Mouse (Mus musculus) effector memory CD4-positive, alpha-beta T cell, adult 7 months (primary cell): Measurements from ENCODE around the gene Olfr1226. TPM values are rescaled to one million over a fixed set of nuclear protein-coding genes. Genes with fewer than 3 reads are reported as not detected.

ENCODE experiments used
- polyA plus RNA-seq: library from polyadenylated mRNA; unstranded; fragments of 100-300 nt; shearing (Covaris generic); gene quantifications from one replicate; pipeline ENCODE4 v1.2.1, GENCODE M21; 2017

Olfr1226 gene
- 0.10 TPM for polyA plus RNA-seq

DNA sequence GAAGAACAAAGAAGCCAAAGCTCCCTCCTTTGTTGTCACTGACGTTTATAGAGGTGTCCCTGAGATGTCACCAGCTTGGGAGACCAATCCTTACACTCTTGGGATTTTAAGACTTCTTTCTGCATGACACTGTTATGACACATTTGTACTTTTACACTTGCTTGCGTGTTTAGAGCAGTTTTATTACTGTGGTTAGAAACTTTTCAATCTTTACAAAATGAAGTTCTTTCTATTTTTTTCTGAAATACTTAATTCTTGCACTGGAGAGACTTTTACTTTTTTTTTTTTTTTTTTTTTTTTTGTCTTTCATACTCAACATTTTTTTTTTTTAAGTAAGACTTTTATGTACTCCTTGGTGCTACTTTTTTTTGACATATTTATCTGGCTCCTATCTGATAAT, at the start of gene Olfr1226:
Gene Olfr1226 (minus strand): TSS at position 101 of the 400 bp plus-strand sequence.

GRCm38 (mm10) chr2:89174569-89174968, 25.3 kb downstream of the Olfr1226 start, which contains the start of gene Olfr1225:
Olfr1225 (minus strand) TSS chr2:89174669.

DNA sequence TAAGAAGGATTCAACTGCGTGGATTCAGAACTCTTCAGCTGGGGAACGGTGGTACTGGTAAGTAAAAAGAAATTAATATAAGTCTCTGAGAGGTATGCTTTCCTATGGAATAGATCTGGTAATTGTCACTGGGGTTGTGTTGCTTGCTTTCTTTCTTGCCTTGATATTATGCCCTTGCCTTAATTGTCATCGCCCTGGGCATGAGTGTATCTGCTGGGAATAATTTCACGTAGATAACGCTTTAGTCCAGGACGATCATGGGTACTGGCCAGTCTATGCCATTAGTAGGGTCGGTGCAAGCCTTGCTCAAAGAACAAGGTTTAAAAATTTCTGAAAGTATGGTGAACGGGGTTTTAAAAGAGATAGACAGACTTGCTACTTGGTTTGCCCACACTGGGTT, 35.9 kb downstream of the Olfr1226 start, which contains the start of gene Olfr1224-ps1:
Gene Olfr1224-ps1 (minus strand): TSS at position 101 of the 400 bp plus-strand sequence.

GRCm38 (mm10) chr2:89151460-89151859, 48.4 kb downstream of the Olfr1226 start, which contains the start of gene Olfr1223:
Olfr1223 (minus strand) TSS chr2:89151560.

Other genes starting within 250 kb of the Olfr1226 start
- not detected for gene Olfr1212, start 246.1 kb downstream of the Olfr1226 start, polyA plus RNA-seq
- gene Gm13762, start 219.8 kb downstream of the Olfr1226 start, polyA plus RNA-seq, result not detected
- not detected for gene Olfr1214, start 207.4 kb downstream of the Olfr1226 start, polyA plus RNA-seq
- gene Olfr1215, start 193.1 kb downstream of the Olfr1226 start, polyA plus RNA-seq, result 0.15 TPM
- gene Olfr1216, start 181.7 kb downstream of the Olfr1226 start, polyA plus RNA-seq, result not detected
- not detected for gene Olfr1217, start 168.0 kb downstream of the Olfr1226 start, polyA plus RNA-seq
- gene Olfr1218, start 138.9 kb downstream of the Olfr1226 start, polyA plus RNA-seq, result not detected
- gene Olfr1219, start 116.5 kb downstream of the Olfr1226 start, polyA plus RNA-seq, result not detected
- 0.15 TPM for gene Olfr1220, start 93.2 kb downstream of the Olfr1226 start, polyA plus RNA-seq
- gene Olfr1221, start 82.8 kb downstream of the Olfr1226 start, polyA plus RNA-seq, result not detected
- not detected for gene Olfr1222, start 67.0 kb downstream of the Olfr1226 start, polyA plus RNA-seq
- not detected for gene Olfr1223, start 48.5 kb downstream of the Olfr1226 start, polyA plus RNA-seq
- gene Olfr1224-ps1, start 36.0 kb downstream of the Olfr1226 start, polyA plus RNA-seq, result not detected
- not detected for gene Olfr1225, start 25.4 kb downstream of the Olfr1226 start, polyA plus RNA-seq
- gene Olfr1228, start 54.0 kb upstream of the Olfr1226 start, polyA plus RNA-seq, result not detected
- not detected for gene Olfr1229, start 88.0 kb upstream of the Olfr1226 start, polyA plus RNA-seq
- gene Olfr1230, start 97.2 kb upstream of the Olfr1226 start, polyA plus RNA-seq, result not detected
- not detected for gene Olfr1231, start 107.0 kb upstream of the Olfr1226 start, polyA plus RNA-seq
- gene Olfr1232, start 129.6 kb upstream of the Olfr1226 start, polyA plus RNA-seq, result not detected
- gene Olfr1233, start 142.3 kb upstream of the Olfr1226 start, polyA plus RNA-seq, result 0.11 TPM
- gene Olfr1234, start 164.8 kb upstream of the Olfr1226 start, polyA plus RNA-seq, result not detected
- gene Olfr1238, start 209.6 kb upstream of the Olfr1226 start, polyA plus RNA-seq, result not detected
- not detected for gene Olfr1239, start 220.4 kb upstream of the Olfr1226 start, polyA plus RNA-seq
- gene Olfr1240, start 243.0 kb upstream of the Olfr1226 start, polyA plus RNA-seq, result not detected